Mouse (Mus musculus) megakaryocyte, embryonic 14.5 days (primary cell): Measurements from ENCODE around the gene Bpgm.

Source experiments
- FLI1 ChIP-seq: IDR thresholded peaks from 2 replicates; pipeline ENCODE4 v1.6.1; 2012; ENCODE audit warnings: low read length, inconsistent platforms, mixed read lengths
- GATA1 ChIP-seq: IDR thresholded peaks from 3 replicates; pipeline ENCODE4 v1.6.1; 2012; ENCODE audit warnings: mixed read lengths, low read length, inconsistent platforms, borderline replicate concordance

DNA sequence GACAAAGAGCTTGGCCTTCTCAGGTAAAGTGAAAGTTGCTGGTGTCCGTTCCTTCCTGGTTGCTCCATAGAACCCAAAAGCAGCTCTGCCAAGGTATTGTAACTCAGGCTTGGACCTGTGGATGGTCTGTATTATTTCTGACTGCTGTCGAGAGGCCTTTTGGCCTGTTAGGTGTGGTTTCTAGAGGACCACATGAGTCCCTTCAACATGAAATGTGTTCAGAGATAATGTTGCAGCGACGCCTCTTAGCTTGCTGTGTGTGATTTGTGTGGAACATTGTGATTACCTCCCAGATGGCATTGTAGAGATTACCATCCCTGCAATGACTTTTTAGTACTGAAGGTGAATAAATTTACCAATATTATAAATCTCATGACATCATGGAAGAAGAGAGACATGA, 32.0 kb downstream of the Bpgm start:
- TF ChIP-seq GATA1 (no peak), FLI1 (no peak)
